Mouse (Mus musculus): Measurements from ENCODE around the gene Ect2l.

The Ect2l gene

DNA sequence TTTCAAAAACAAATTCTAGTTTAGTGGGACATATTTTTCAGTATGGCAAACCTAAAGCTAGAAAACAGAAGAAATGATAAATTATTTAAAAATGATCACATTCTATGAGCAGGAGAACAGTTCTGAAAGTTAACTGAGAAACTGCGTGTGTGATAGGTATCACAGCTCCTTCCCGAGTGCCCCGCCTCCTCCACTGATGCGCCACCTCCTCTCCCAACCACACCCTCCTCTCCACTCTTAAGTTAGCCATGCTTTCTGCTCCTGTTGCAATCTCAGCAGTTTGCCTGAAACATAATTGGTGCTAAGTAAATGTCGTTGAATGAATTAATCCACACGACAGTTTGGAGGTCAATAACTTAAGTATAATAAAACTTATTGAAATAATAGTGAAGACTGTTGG, 127.9 kb downstream of the Ect2l start:
- in situ Hi-C loops (cut with MboI, MseI), result no loop called here

DNA sequence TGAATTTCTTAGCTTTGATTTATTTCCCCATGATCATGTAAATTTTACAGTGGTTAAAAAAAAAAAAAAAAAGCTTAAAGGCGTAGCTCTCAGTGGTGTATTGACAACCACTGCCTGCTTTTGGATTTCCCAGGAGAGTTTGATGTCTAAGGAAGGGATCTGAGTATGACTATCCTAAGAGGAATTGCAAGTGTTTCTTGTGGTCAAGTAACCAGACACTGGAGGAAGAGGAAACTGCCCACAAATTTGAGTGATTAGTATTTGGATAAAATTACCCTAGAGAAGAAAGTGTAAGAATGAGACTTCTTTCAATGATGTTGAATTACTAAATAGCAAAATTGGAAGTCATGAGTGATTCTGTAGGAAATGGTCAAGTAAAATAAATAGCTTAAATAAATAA, 129.2 kb downstream of the Ect2l start:
- in situ Hi-C loops (cut with MboI, MseI), result no loop called here

Measured in regulatory T cell (primary cell).